Mouse (Mus musculus) bone marrow macrophage, adult 2 months (primary cell): ENCODE data around the gene Clstn3.

Experiments
- CTCF ChIP-seq: IDR thresholded peaks from 2 replicates; pipeline ENCODE4 v1.5.1; 2012; ENCODE audit warnings: low read depth, mild to moderate bottlenecking, low read length, moderate library complexity
- POLR2A ChIP-seq: IDR thresholded peaks from 2 replicates; pipeline ENCODE4 v1.6.1; 2012; ENCODE audit warnings: mild to moderate bottlenecking, low read depth, low read length, borderline replicate concordance

- TF ChIP-seq POLR2A, result no peak
- no peak for TF ChIP-seq CTCF
Measured at GRCm38 (mm10) chr6:124406326-124406725, 58.3 kb downstream of the Clstn3 start.
